Mouse (Mus musculus) myocyte (in vitro differentiated cells): ENCODE results near the gene Polr2f.

ENCODE experiments used
- CEBPB ChIP-seq: IDR thresholded peaks from 2 replicates; pipeline ENCODE4 v1.6.1; 2011; ENCODE audit warnings: mild to moderate bottlenecking, moderate library complexity; ENCODE audit not compliant: poor library complexity, insufficient read depth, severe bottlenecking
- E2F4 ChIP-seq: IDR thresholded peaks from one replicate; pipeline ENCODE4 v1.6.1; 2011; ENCODE audit warnings: mild to moderate bottlenecking, control low read depth, moderate library complexity; ENCODE audit not compliant: insufficient read depth
- MAX ChIP-seq: IDR thresholded peaks from one replicate; pipeline ENCODE4 v1.6.1; 2011; ENCODE audit warnings: low read depth, mild to moderate bottlenecking, control low read depth
- MYOD1 ChIP-seq, 3 experiments: IDR thresholded peaks; one replicate each; pipeline ENCODE4 v1.6.1; 2011; ENCODE audit warnings: control low read depth in 2 of 3, low read depth in 2 of 3, mild to moderate bottlenecking in 2 of 3, moderate library complexity in 1 of 3; ENCODE audit not compliant: insufficient read length in 2 of 3, control insufficient read depth in 1 of 3
- MYOG ChIP-seq, 3 experiments: IDR thresholded peaks; one replicate each; pipeline ENCODE4 v1.6.1; 2011; ENCODE audit warnings: control low read depth in 2 of 3, low read depth in 2 of 3, mild to moderate bottlenecking in 2 of 3; ENCODE audit not compliant: insufficient read length in 2 of 3, control insufficient read depth in 1 of 3, insufficient read depth in 1 of 3
- POLR2A ChIP-seq: IDR thresholded peaks from one replicate; pipeline ENCODE4 v1.6.1; 2011; ENCODE audit warnings: low read depth, mild to moderate bottlenecking, control low read depth, moderate library complexity; ENCODE audit not compliant: insufficient read length
- POLR2AphosphoS2 ChIP-seq: IDR thresholded peaks from one replicate; pipeline ENCODE4 v1.6.1; 2011; ENCODE audit warnings: low read depth, control low read depth; ENCODE audit not compliant: insufficient read length
- REST ChIP-seq: IDR thresholded peaks from one replicate; pipeline ENCODE4 v1.6.1; 2011; ENCODE audit warnings: mild to moderate bottlenecking, control low read depth, moderate library complexity; ENCODE audit not compliant: insufficient read depth, insufficient read length
- SRF ChIP-seq: IDR thresholded peaks from one replicate; pipeline ENCODE4 v1.6.1; 2011; ENCODE audit warnings: low read depth; ENCODE audit not compliant: control insufficient read depth, insufficient read length
- TCF12 ChIP-seq: IDR thresholded peaks from one replicate; pipeline ENCODE4 v1.6.1; 2011; ENCODE audit warnings: mild to moderate bottlenecking, control low read depth; ENCODE audit not compliant: poor library complexity, insufficient read depth, severe bottlenecking
- TCF3 ChIP-seq: IDR thresholded peaks from one replicate; pipeline ENCODE4 v1.6.1; 2011; ENCODE audit warnings: low read depth, control low read depth; ENCODE audit not compliant: insufficient read length
- USF1 ChIP-seq: IDR thresholded peaks from one replicate; pipeline ENCODE4 v1.6.1; 2011; ENCODE audit warnings: low read depth, mild to moderate bottlenecking, control low read depth, moderate library complexity

- TF ChIP-seq MAX (no peak), POLR2A (no peak), MYOD1 (IDR thresholded peaks at IDR 0.05; ENCODE audit: control insufficient read depth in 1 of 3, insufficient read length in 2 of 3, low read depth in 2 of 3) (no peak), USF1 (no peak), MYOG (IDR thresholded peaks at IDR 0.05; ENCODE audit: control insufficient read depth in 1 of 3, insufficient read depth in 1 of 3, insufficient read length in 2 of 3, low read depth in 2 of 3) (no peak), CEBPB (no peak), SRF (no peak), TCF12 (no peak), TCF3 (no peak), E2F4 (no peak), POLR2AphosphoS2 (no peak), REST (no peak)
Measured at GRCm38 (mm10) chr15:79096556-79096955, 44.3 kb upstream of the Polr2f start.
